Mouse (Mus musculus): ENCODE measurements around the gene Cdc7.

The Cdc7 gene

GRCm38 (mm10) chr5:106994716-106995115, 30.6 kb downstream of the Cdc7 start:
- DNase-seq, result no peak

DNA sequence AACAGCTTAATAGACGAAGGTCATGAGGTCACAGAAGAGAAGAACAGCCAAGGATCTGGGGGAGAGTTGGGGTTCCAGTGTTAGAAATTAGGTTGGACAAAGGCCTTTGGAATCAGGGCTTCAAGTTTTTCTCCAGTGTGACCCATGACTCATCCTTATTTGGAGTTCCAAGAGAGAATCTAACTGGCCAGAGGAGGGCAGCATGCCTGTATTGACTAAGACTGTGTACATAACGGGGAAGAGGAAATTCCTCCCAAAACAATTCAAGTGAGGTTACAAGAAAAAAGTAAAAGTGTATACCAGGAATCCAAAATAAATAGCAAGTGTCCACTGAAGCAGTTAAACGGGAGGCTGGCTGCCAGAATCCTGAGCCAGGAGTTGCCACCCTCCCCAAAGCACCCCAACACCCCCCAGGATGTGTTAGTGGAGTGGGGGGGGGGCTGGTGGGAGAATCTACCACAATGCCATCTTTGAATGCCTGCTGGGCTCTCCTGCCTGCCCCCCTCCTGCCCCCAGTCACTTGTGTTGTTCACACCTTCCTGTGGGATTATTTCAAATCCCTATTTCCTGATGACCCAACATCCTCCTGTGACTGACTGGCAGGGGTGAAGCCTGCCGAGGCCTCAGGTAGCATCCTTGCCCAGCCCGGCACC, 31.9 kb downstream of the Cdc7 start:
- peak; percentile 78 to 81 for DNase-seq

GRCm38 (mm10) chr5:106996539-106997244, 32.6 kb downstream of the Cdc7 start:
- no peak for DNase-seq

DNA sequence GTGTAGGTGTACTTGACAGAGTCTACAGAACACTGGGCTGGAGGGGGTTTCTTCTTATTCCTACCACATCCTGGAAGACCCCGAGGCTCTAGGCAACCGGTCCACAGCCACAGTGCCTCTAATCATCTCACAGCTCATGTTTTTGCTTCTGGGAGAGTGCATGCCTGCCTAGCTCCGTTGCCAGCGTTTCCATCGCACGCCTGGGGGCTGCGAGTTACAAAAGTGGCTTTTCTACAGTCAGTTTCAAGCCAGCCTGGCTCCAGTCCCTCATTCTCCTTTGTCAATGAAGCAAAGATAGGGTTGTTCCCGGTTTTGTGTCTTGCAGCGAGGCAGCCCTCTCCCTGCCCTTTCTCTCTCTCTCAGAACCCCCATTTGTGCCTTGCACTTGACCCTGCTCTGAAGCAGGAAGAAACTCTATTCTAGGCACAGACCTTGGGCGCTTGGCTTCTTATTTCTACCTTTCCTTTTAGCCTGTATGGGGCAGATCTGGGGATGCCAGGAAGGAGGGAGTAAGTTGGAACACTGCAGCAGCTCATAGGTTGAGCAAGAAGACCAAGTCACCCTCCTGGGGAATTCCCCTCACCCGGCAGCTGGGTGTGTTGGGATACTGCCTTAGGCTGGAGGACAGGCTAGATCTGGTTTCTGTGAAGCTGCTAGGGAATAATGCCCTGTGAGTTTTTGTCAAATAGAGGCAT, 37.4 kb downstream of the Cdc7 start:
- DNase-seq, result no peak

- no peak for DNase-seq
These were observed 37.9 kb downstream of the Cdc7 start for GRCm38 (mm10) chr5:107002091-107002416.

DNA sequence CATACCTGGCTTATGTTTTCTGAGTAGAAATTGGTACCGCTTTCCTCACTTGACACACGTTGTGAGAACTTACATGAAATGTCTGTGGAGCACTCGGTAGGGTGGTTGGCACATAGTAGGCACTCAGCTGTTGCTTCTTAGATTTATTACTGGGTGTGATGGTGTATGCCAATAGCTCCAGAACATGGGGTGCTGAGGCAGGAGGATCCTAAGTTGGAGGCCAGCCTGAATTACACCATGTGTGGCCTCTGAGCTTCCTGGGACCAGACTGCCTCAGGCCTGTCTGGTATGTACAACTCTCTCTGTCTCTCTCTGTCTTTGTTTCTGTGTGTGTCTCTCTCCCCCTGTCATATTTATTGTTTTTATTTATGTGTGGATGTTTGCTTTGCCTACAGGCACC, 45.6 kb downstream of the Cdc7 start:
- DNase-seq, result no peak

GRCm38 (mm10) chr5:107010300-107010699, 46.2 kb downstream of the Cdc7 start:
- DNase-seq, result no peak

DNA sequence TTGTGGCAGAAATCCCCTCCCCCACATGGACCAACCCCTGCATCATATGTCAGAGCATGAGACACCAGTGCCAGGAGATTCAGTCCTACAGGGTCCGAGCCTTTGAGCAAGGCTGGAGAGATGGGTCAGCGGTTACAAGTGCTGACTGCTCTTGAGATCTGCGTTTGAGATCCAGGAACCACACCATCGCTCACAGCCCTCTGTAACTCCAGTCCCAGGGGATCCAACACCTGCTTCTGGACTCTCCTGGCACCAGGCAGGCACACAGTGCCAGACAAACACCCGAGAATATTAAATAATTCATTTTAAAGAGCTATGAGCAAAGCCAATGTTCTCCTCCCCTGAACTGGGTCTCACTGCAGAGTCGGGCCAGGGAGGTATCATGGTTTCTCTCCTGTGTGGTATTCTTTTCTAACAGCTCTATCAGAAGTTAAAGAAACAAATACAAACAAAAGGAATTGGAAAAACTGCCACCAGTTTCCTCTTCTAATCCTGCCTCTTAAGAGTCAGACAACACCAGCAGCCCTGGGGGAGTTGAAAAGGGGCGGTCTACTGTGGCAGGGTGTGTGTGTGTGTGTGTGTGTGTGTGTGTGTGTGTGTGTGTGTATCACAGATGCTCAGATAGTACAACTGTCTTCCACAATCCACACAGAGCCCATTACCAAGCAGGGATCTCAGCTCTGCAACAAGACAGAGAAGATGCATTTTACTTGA, 47.4 kb downstream of the Cdc7 start:
- DNase-seq, result no peak

DNA sequence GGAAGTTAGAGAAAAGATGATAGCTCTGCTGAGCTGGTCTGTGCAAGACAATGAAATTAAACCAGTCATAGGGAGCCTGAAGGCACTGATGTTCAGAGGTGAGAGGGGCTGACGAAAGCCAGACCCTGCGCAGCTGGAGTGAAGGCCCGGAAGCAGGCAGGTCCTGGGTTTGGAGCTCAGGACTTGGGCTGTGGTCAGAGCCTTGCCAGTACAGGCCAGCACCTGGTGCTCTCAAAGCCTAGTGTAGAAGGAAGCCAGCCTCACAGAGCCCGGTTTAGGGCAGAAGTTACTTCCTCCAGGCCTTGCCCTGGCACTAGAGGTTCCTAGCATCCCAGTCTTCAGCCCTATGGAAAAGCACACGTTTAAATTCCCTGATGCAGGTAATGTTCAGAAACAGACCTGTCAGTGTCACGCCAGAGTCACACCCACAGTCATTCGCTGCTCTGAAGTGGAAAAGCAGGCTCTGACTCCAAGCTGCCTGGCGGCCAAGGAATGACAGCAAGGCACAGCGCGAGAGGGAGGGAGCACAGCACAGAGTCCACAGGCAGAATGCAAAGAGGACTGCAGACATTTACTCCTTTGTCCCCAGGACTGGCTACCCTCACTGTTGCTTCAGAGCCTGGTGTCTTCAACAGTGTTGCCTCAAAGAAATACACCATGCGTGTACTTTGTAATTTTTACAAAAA, 48.1 kb downstream of the Cdc7 start:
- no peak for DNase-seq

DNA sequence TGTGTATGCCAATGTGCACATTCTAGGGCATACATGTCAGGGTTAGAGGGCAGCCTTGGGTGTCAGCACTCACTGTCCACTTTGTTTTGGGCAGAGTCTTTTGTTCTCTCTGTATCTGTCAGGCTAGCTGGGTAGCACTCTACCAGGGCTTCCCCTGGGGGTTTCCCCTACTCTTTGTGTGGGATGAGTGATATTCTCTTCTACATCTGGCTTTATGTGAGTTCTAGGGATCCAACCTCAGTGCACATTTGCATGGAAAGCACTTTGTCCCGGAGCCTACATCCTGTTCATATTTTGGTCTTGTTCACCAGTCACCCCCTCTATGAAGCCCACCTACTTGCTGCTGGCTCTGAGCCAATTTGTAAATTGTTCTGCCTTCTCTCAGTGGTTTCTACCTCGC, 49.3 kb downstream of the Cdc7 start:
- no peak for DNase-seq

- DNase-seq, result no peak
These were observed 50.0 kb downstream of the Cdc7 start for GRCm38 (mm10) chr5:107014146-107014545.

- no peak for DNase-seq
These were observed 50.9 kb downstream of the Cdc7 start for GRCm38 (mm10) chr5:107015046-107015421.

DNA sequence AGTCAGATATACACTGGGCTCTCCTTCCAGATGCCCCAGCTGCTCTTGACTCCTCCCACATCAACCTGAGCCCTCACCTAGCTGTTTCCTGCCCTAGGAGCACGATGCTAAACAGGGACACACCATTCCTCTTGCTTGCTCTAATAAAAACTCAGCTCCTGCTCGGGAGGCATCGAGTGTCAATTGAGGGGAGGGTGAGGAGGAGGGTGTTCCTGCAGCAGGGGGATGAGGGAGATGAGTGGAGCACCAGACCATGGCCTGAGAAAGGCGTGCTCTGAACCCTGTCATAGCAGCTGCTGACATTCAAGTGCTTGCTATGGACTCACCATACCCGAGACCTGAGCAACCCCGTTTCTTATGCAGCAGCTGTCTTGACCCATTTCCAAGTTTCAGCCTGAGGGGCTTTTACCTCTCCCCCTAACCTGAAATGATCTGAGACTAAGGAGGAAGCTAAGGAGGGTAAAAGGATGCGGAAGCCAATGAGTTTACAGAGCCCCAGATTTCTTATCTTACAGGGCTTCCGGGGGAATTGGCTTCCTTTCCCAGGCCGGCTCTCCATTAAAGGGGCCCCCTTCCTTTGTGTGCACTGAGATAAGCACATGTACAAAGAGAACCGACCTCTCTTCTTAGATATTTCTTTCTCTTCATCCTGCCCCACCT, 51.4 kb downstream of the Cdc7 start:
- DNase-seq, result no peak

DNA sequence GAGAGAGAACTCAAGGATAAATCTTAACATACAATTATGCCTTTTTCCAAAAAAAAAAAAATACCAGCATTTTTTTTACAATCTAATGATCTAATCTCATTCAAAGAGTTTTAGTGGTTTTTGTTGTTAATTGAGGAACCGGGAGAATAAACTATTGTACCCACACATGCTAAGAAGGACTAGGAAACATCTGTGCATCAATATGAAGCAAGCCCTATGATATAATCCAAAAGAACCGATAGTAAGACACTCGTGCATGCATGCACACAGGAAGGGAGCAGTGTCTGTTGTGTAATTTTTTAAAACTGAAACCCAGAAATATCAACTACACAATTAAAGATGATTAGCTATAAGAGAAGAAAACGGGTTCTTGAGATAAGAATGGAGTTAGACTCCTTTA, 52.4 kb downstream of the Cdc7 start:
- no peak for DNase-seq

DNA sequence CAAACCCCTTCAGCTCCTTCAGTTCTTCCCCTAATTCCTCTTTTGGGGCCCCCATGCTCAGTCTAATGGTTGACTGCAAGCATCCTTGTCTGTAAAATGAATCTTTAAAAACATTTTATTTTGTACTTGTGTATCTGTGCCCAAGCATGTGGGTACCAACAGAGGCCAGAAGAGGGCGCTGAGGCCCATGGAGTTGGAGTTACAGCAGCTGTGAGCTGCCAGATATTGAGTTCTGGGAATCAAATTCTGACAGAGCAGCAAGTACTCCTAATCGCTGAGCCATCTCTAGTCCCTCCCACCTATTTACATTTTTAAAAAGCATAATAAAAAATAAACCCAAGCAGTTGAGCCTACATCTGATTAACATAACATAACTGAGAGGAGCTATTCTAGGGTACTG, 53.4 kb downstream of the Cdc7 start:
- DNase-seq, result peak in 1 of 2 experiments; percentile 52

- DNase-seq, result no peak
These were observed 54.9 kb downstream of the Cdc7 start for GRCm38 (mm10) chr5:107019057-107019456.

- DNase-seq, result no peak
These were observed 55.8 kb downstream of the Cdc7 start for GRCm38 (mm10) chr5:107019904-107020303.

- peak in 1 of 2 experiments; percentile 31 for DNase-seq
These were observed 56.2 kb downstream of the Cdc7 start for GRCm38 (mm10) chr5:107020366-107020765.

DNA sequence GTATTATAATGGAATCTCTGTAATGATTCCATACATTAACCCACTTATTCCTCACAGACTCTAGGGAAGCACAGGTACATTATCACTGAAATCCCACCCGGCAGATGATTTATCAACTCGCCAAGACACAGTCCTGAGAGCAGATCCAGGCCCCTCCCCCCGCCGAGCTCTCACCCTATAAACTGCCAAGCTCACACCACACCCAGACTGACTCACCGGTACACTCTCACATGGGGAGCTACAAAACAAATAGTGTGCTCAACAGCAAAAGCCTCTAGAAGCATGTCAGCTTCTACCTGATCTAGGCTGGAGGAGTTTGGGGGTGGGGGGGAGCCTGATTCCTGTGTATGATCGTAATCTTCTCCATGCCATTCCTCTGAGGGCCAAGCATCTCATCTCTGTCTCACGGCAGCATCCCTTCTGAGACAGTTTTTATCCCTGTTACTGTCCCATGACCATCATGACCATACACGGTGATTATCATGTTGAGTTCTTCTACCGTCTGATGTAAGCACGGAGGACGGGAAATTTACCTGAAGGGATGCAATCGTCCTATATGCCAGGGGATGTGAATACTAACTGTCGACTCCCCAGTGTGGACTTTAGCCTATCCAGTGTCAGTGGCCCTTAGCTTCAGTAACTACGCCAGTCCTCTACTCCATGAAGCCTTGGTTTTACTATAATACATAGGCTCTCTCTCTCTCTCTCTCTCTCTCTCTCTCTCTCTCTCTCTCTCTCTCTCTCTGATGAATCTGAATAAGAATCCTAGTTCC, 57.4 kb downstream of the Cdc7 start:
- DNase-seq, result no peak

DNA sequence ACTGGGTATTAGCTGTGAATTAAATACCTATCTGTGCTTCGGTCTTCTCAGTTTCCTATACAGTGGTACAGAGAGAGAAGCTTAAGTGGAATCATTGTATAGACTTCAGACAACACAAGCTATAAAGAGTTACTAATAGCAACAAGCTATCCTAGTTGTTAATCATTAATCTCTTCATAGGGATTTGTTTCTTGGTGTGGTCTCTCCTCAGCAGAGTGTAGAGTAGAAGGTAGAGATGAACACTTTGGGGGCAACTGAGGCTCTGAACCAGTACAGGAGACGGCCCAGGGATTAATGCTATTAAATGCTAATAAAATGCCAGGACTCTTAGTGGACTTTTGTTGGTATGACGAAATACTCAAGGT, 57.9 kb downstream of the Cdc7 start:
- no peak for DNase-seq

- no peak for DNase-seq
These were observed 59.8 kb downstream of the Cdc7 start for GRCm38 (mm10) chr5:107023951-107024350.

- no peak for DNase-seq
These were observed 61.2 kb downstream of the Cdc7 start for GRCm38 (mm10) chr5:107025371-107025770.

All from kidney, postnatal 36 days (tissue).